Mouse (Mus musculus) lung, postnatal 0 days (tissue): ENCODE measurements around the gene Plaa. TPM values are rescaled to one million over a fixed set of nuclear protein-coding genes. Genes with fewer than 3 reads are reported as not detected.
A peak's percentile ranks its signal among the peaks of the same experiment; 100 is the strongest.

Experiments used
- ATAC-seq: fragments of 200-750 bp; cut with Nextera tagmentation; 2 replicates; pipeline ENCODE4 v1.8.0; 2017; ENCODE audit warnings: moderate library complexity
- DNase-seq: peaks from one replicate; pipeline ENCODE4 v3.0.0-alpha.2; 2016; ENCODE audit warnings: low spot score
- H3K27ac ChIP-seq: fragments of 300-500 bp; sonication (generic); 2 replicates; pipeline ENCODE4 v1.5.1; 2014; ENCODE audit warnings: antibody characterized with exemption, mild to moderate bottlenecking, low read length, mixed read lengths
- H3K27me3 ChIP-seq: fragments of 300-500 bp; sonication (generic); replicated peaks from 2 replicates; pipeline ENCODE4 v1.6.1; 2014; ENCODE audit warnings: low read length, mixed read lengths; ENCODE audit not compliant: insufficient read depth
- H3K36me3 ChIP-seq: fragments of 300-500 bp; sonication (generic); 2 replicates; pipeline ENCODE4 v1.6.1; 2014; ENCODE audit warnings: low read length, mixed read lengths; ENCODE audit not compliant: insufficient read depth
- H3K4me1 ChIP-seq: fragments of 300-500 bp; sonication (generic); 2 replicates; pipeline ENCODE4 v1.6.1; 2014; ENCODE audit warnings: antibody characterized with exemption, low read depth, low read length, mixed read lengths; ENCODE audit not compliant: insufficient read depth
- H3K4me2 ChIP-seq: fragments of 300-500 bp; sonication (generic); replicated peaks from 2 replicates; pipeline ENCODE4 v1.6.1; 2014; ENCODE audit warnings: low read depth, mild to moderate bottlenecking, low read length, moderate library complexity, mixed read lengths
- H3K4me3 ChIP-seq: fragments of 300-500 bp; sonication (generic); 2 replicates; pipeline ENCODE4 v1.5.1; 2014; ENCODE audit warnings: low read depth, low read length
- H3K9ac ChIP-seq: fragments of 300-500 bp; sonication (generic); replicated peaks from 2 replicates; pipeline ENCODE4 v1.6.1; 2014; ENCODE audit warnings: low read depth, mild to moderate bottlenecking
- H3K9me3 ChIP-seq: fragments of 300-500 bp; sonication (generic); 2 replicates; pipeline ENCODE4 v1.6.1; 2016; ENCODE audit warnings: low read length, mixed read lengths
- CTCF ChIP-seq: IDR thresholded peaks from 2 replicates; pipeline ENCODE4 v1.5.1; 2016; ENCODE audit warnings: antibody characterized with exemption, mild to moderate bottlenecking
- EP300 ChIP-seq: IDR thresholded peaks from 2 replicates; pipeline ENCODE4 v1.6.1; 2016; ENCODE audit warnings: antibody characterized with exemption, mild to moderate bottlenecking, control low read depth
- WGBS: fragments of 180-500 bp; shearing (Covaris S2); extraction: QIAGEN DNeasy Blood & Tissue Kit; methylation state at CpG from one replicate; pipeline ENCODE4 v1.1.7; 2014; 5-methylcytosine and 5-hydroxymethylcytosine counted together
- polyA plus RNA-seq: library from polyadenylated mRNA; unstranded; fragments of >200 nt; fragmentation: Nextera tagmentation; extraction: Ambion mirVana; gene quantifications from 2 replicates; pipeline ENCODE4 v1.2.1, GENCODE M21; 2015

Gene Plaa
- polyA plus RNA-seq, 1 experiment from 2014 or later = 36.5 TPM

DNA sequence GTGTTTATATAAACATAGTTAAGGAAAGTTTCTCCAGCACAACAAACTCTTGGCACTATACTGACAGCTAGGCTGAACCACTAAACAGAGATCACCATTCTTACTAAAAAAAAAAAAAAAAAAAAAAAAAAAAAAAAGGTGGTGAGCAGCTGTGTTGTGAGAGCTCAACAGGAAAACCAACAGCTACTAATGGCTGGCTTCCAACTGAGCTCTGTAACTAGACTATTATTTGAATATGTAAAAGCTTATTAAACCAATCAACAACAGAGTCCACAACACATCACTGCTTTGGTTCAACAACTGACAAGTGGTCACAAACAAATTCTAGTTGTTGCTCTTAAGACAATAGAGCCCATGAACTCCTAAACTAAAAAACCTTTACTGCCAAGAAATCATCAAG lies 69.8 kb downstream of the Plaa start:
- no peak overlapping the region for H3K4me3 ChIP-seq
- H3K36me3 ChIP-seq = no peaks in the 10 kb centered on the region
- no peak overlapping the region for H3K4me2 ChIP-seq
- no peaks in the 10 kb centered on the region for H3K4me1 ChIP-seq
- H3K27me3 ChIP-seq = no peaks in the 10 kb centered on the region
- H3K27ac ChIP-seq = no peak overlapping the region
- no peak overlapping the region for H3K9ac ChIP-seq
- TF ChIP-seq EP300 (no peak), CTCF (no peak)
- DNase-seq (no peak), ATAC-seq (no peak)
- H3K9me3 ChIP-seq = no peaks in the 10 kb centered on the region

GRCm38 (mm10) chr4:94529448-94529847 lies 73.6 kb downstream of the Plaa start:
- Histone ChIP-seq H3K4me3 (no peak overlapping the region), H3K27me3 (no peaks in the 10 kb centered on the region), H3K4me1 (no peaks in the 10 kb centered on the region), H3K9me3 (no peaks in the 10 kb centered on the region), H3K9ac (no peak overlapping the region), H3K4me2 (no peak overlapping the region), H3K36me3 (no peaks in the 10 kb centered on the region), H3K27ac (no peak overlapping the region)
- TF ChIP-seq CTCF (no peak), EP300 (no peak)
- WGBS = 86% methylated on average over 1 of the region's 1 CpGs
- ATAC-seq (no peak), DNase-seq (no peak)

- TF ChIP-seq EP300 = no peak
- TF ChIP-seq CTCF = peak; percentile 49
- no peak for DNase-seq
- Histone ChIP-seq H3K9me3 (no peaks in the 10 kb centered on the region), H3K27ac (no peak overlapping the region), H3K4me3 (no peak overlapping the region), H3K4me2 (no peak overlapping the region), H3K27me3 (no peaks in the 10 kb centered on the region), H3K36me3 (no peaks in the 10 kb centered on the region), H3K9ac (no peak overlapping the region), H3K4me1 (no peaks in the 10 kb centered on the region)
- no peak for ATAC-seq
These were observed 79.7 kb downstream of the Plaa start for GRCm38 (mm10) chr4:94523321-94523720.

- no peak overlapping the region for H3K4me3 ChIP-seq
- no peaks in the 10 kb centered on the region for H3K27me3 ChIP-seq
- TF ChIP-seq EP300 (no peak), CTCF (peak; percentile 80)
- no peak overlapping the region for H3K27ac ChIP-seq
- no peaks in the 10 kb centered on the region for H3K36me3 ChIP-seq
- H3K9me3 ChIP-seq = no peaks in the 10 kb centered on the region
- no peaks in the 10 kb centered on the region for H3K4me1 ChIP-seq
- WGBS = 65% methylated on average over 4 of the region's 4 CpGs
- DNase-seq = peak; percentile 61
- H3K4me2 ChIP-seq = no peak overlapping the region
- no peak overlapping the region for H3K9ac ChIP-seq
- ATAC-seq = no peak
These were observed 85.4 kb downstream of the Plaa start for GRCm38 (mm10) chr4:94517631-94518030.

Other genes starting within 250 kb of the Plaa start
- gene Gm10306, start 46.7 kb downstream of the Plaa start, polyA plus RNA-seq = 0.70 and 1.3 TPM in 2 replicates
- 10.6 and 12.9 TPM in 2 replicates for gene Caap1, start 46.4 kb downstream of the Plaa start, polyA plus RNA-seq
- 22.0 and 24.8 TPM in 2 replicates for gene Ift74, start 11.2 kb upstream of the Plaa start, polyA plus RNA-seq
- 0.05 and 0.13 TPM in 2 replicates for gene Lrrc19, start 46.9 kb upstream of the Plaa start, polyA plus RNA-seq
- 71.8 and 75.8 TPM in 2 replicates for gene Tek, start 136.0 kb upstream of the Plaa start, polyA plus RNA-seq